Mouse (Mus musculus) liver, embryonic 15.5 days (tissue): Measurements from ENCODE around the gene Olfr967. TPM values are rescaled to one million over a fixed set of nuclear protein-coding genes. Genes with fewer than 3 reads are reported as not detected.

Source experiments
- polyA plus RNA-seq: library from polyadenylated mRNA; unstranded; fragments of >200 nt; fragmentation: Nextera tagmentation; extraction: Ambion mirVana; gene quantifications from 2 replicates; pipeline ENCODE4 v1.2.1, GENCODE M21; 2015

Olfr967 gene
- polyA plus RNA-seq, 1 experiment from 2014 or later = not detected

Other genes with a start within 250 kb of the Olfr967 start
- not detected in 2 replicates for gene Olfr957, start 230.4 kb upstream of the Olfr967 start, polyA plus RNA-seq
- gene Olfr958, start 192.2 kb upstream of the Olfr967 start, polyA plus RNA-seq = not detected in 2 replicates
- gene Olfr959, start 170.7 kb upstream of the Olfr967 start, polyA plus RNA-seq = not detected in 2 replicates
- gene AW551984, start 141.8 kb upstream of the Olfr967 start, polyA plus RNA-seq = 3.2 and 4.6 TPM in 2 replicates
- not detected in 2 replicates for gene Olfr148, start 135.6 kb upstream of the Olfr967 start, polyA plus RNA-seq
- gene Olfr960, start 124.9 kb upstream of the Olfr967 start, polyA plus RNA-seq = not detected in 2 replicates
- not detected in 2 replicates for gene Olfr961, start 101.2 kb upstream of the Olfr967 start, polyA plus RNA-seq
- not detected in 2 replicates for gene Olfr963, start 79.0 kb upstream of the Olfr967 start, polyA plus RNA-seq
- gene Olfr149, start 39.1 kb upstream of the Olfr967 start, polyA plus RNA-seq = not detected in 2 replicates
- gene Olfr965, start 34.9 kb upstream of the Olfr967 start, polyA plus RNA-seq = not detected in 2 replicates
- not detected in 2 replicates for gene Olfr150, start 15.3 kb upstream of the Olfr967 start, polyA plus RNA-seq
- not detected in 2 replicates for gene Olfr968, start 37.0 kb downstream of the Olfr967 start, polyA plus RNA-seq
- gene Olfr969, start 44.7 kb downstream of the Olfr967 start, polyA plus RNA-seq = not detected in 2 replicates
- not detected in 2 replicates for gene Olfr970, start 62.6 kb downstream of the Olfr967 start, polyA plus RNA-seq
- not detected in 2 replicates for gene Olfr971, start 90.6 kb downstream of the Olfr967 start, polyA plus RNA-seq
- not detected in 2 replicates for gene Olfr972, start 120.2 kb downstream of the Olfr967 start, polyA plus RNA-seq
- not detected in 2 replicates for gene Olfr229, start 161.1 kb downstream of the Olfr967 start, polyA plus RNA-seq
- gene Olfr974, start 191.3 kb downstream of the Olfr967 start, polyA plus RNA-seq = not detected in 2 replicates
- gene Olfr975, start 205.8 kb downstream of the Olfr967 start, polyA plus RNA-seq = not detected in 2 replicates
- not detected in 2 replicates for gene Olfr976, start 214.9 kb downstream of the Olfr967 start, polyA plus RNA-seq
- not detected in 2 replicates for gene Olfr978, start 245.9 kb downstream of the Olfr967 start, polyA plus RNA-seq